Mouse (Mus musculus): ENCODE measurements around the gene Ptpn5. TPM values are rescaled to one million over a fixed set of nuclear protein-coding genes. Genes with fewer than 3 reads are reported as not detected.

Gene Ptpn5
- polyA plus RNA-seq, 1 experiment from 2014 or later, result 1.2 TPM

- TF ChIP-seq CTCF (IDR thresholded peaks at IDR 0.05) (no peak), EP300 (IDR thresholded peaks at IDR 0.05) (no peak)
- Histone ChIP-seq H3K27me3 (replicated peaks; ENCODE audit: insufficient read depth, low read length) (no peaks in the 10 kb centered on the region), H3K4me2 (replicated peaks; ENCODE audit: low read depth, low read length) (no peak overlapping the region), H3K9ac (replicated peaks; ENCODE audit: low read depth) (no peak overlapping the region), H3K36me3 (ENCODE audit: insufficient read depth, low read length) (no peaks in the 10 kb centered on the region), H3K4me1 (ENCODE audit: insufficient read depth, low read depth, low read length) (peaks cover 4% of the 10 kb centered on the region; the same call in 1 of the 2 replicates), H3K9me3 (ENCODE audit: low read length) (no peaks in the 10 kb centered on the region), H3K27ac (ENCODE audit: low read length) (no peak overlapping the region), H3K4me3 (ENCODE audit: low read depth, low read length) (no peak overlapping the region)
- ATAC-seq (no peak), DNase-seq (ENCODE audit: low spot score) (no peak)
- 94% methylated on average over 6 of the region's 6 CpGs for WGBS
Observed at GRCm38 (mm10) chr7:47076193-47076592, 57.3 kb downstream of the Ptpn5 start.

- Histone ChIP-seq H3K27ac (ENCODE audit: low read length) (no peak overlapping the region), H3K27me3 (replicated peaks; ENCODE audit: insufficient read depth, low read length) (no peaks in the 10 kb centered on the region), H3K9me3 (ENCODE audit: low read length) (no peaks in the 10 kb centered on the region), H3K9ac (replicated peaks; ENCODE audit: low read depth) (no peak overlapping the region), H3K36me3 (ENCODE audit: insufficient read depth, low read length) (no peaks in the 10 kb centered on the region), H3K4me3 (ENCODE audit: low read depth, low read length) (no peak overlapping the region), H3K4me1 (ENCODE audit: insufficient read depth, low read depth, low read length) (peaks cover 4% of the 10 kb centered on the region; the same call in 1 of the 2 replicates), H3K4me2 (replicated peaks; ENCODE audit: low read depth, low read length) (no peak overlapping the region)
- no peak for TF ChIP-seq CTCF (IDR thresholded peaks at IDR 0.05)
- no peak for TF ChIP-seq EP300 (IDR thresholded peaks at IDR 0.05)
- ATAC-seq (peak; percentile 50), DNase-seq (ENCODE audit: low spot score) (peak; percentile 58)
- 27% methylated on average over 18 of the region's 18 CpGs for WGBS
Observed at GRCm38 (mm10) chr7:47073536-47074521, 59.7 kb downstream of the Ptpn5 start.

DNA sequence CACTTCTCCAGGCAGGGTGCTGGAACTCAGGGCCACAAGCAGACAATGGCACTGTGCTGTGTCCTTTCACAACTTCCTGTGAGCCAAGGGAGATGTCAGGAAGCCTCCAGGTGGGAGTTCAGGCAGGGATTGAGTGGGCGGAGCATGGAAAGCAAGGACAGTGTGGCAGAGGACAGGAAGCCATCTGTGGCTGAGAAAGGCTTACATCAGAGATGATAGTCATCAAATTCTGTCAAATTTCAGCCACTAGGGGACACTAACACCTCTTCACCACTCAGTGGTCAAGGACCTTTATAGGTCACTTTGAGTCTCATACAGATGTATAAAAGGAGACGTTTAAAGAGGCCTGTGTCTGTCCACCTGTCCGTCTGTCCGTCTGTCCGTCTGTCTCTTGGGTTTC lies 60.9 kb downstream of the Ptpn5 start:
- Histone ChIP-seq H3K9ac (replicated peaks; ENCODE audit: low read depth) (no peak overlapping the region), H3K9me3 (ENCODE audit: low read length) (no peaks in the 10 kb centered on the region), H3K36me3 (ENCODE audit: insufficient read depth, low read length) (no peaks in the 10 kb centered on the region), H3K27me3 (replicated peaks; ENCODE audit: insufficient read depth, low read length) (no peaks in the 10 kb centered on the region), H3K4me1 (ENCODE audit: insufficient read depth, low read depth, low read length) (peaks cover 4% of the 10 kb centered on the region), H3K27ac (ENCODE audit: low read length) (no peak overlapping the region), H3K4me2 (replicated peaks; ENCODE audit: low read depth, low read length) (no peak overlapping the region), H3K4me3 (ENCODE audit: low read depth, low read length) (no peak overlapping the region)
- ATAC-seq (peak; percentile 13; the same call in 1 of the 2 replicates), DNase-seq (ENCODE audit: low spot score) (peak; percentile 39)
- 70% methylated on average over 5 of the region's 5 CpGs for WGBS
- TF ChIP-seq EP300 (IDR thresholded peaks at IDR 0.05) (no peak), CTCF (IDR thresholded peaks at IDR 0.05) (peak; percentile 66)

DNA sequence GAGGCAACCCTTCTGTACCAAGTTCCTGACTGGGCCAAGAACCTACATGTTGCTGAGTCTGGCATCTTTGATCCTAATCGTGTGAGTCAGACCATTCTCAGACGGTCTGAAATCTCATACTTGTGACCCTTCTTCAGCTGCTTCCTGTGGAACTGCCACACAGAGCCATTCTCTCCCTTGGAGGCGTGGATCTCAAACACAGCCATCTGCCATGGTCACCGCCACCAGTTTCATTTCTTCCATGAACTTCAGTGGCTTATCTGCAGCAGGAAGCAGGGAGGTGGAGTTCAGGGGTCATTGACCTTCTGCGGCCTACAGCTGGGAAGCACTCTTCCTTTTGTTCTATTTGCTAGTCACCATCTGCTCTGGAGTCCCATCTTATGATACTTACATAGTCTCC lies 65.6 kb downstream of the Ptpn5 start:
- ATAC-seq (no peak), DNase-seq (ENCODE audit: low spot score) (no peak)
- Histone ChIP-seq H3K4me2 (replicated peaks; ENCODE audit: low read depth, low read length) (no peak overlapping the region), H3K36me3 (ENCODE audit: insufficient read depth, low read length) (no peaks in the 10 kb centered on the region), H3K9ac (replicated peaks; ENCODE audit: low read depth) (no peak overlapping the region), H3K4me1 (ENCODE audit: insufficient read depth, low read depth, low read length) (no peaks in the 10 kb centered on the region; the same call in 1 of the 2 replicates), H3K4me3 (ENCODE audit: low read depth, low read length) (no peak overlapping the region), H3K9me3 (ENCODE audit: low read length) (no peaks in the 10 kb centered on the region), H3K27me3 (replicated peaks; ENCODE audit: insufficient read depth, low read length) (no peaks in the 10 kb centered on the region), H3K27ac (ENCODE audit: low read length) (no peak overlapping the region)
- WGBS, result 53% methylated on average over 5 of the region's 5 CpGs
- no peak for TF ChIP-seq CTCF (IDR thresholded peaks at IDR 0.05)

- H3K9ac ChIP-seq (replicated peaks; ENCODE audit: low read depth), result no peak overlapping the region
- no peaks in the 10 kb centered on the region; the same call in 1 of the 2 replicates for H3K4me1 ChIP-seq (ENCODE audit: insufficient read depth, low read depth, low read length)
- H3K4me2 ChIP-seq (replicated peaks; ENCODE audit: low read depth, low read length), result no peak overlapping the region
- DNase-seq (ENCODE audit: low spot score) (no peak), ATAC-seq (no peak; the same call in 1 of the 2 replicates)
- H3K27ac ChIP-seq (ENCODE audit: low read length), result no peak overlapping the region
- no peaks in the 10 kb centered on the region for H3K27me3 ChIP-seq (replicated peaks; ENCODE audit: insufficient read depth, low read length)
- TF ChIP-seq EP300 (IDR thresholded peaks at IDR 0.05) (no peak), CTCF (IDR thresholded peaks at IDR 0.05) (no peak)
- H3K4me3 ChIP-seq (ENCODE audit: low read depth, low read length), result no peak overlapping the region
- H3K9me3 ChIP-seq (ENCODE audit: low read length), result no peaks in the 10 kb centered on the region
- H3K36me3 ChIP-seq (ENCODE audit: insufficient read depth, low read length), result no peaks in the 10 kb centered on the region
- 58% methylated on average over 3 of the region's 3 CpGs for WGBS
Observed at GRCm38 (mm10) chr7:47066942-47067341, 66.5 kb downstream of the Ptpn5 start.

GRCm38 (mm10) chr7:47061560-47061959 lies 71.9 kb downstream of the Ptpn5 start:
- Histone ChIP-seq H3K36me3 (ENCODE audit: insufficient read depth, low read length) (no peaks in the 10 kb centered on the region), H3K4me1 (ENCODE audit: insufficient read depth, low read depth, low read length) (no peaks in the 10 kb centered on the region), H3K9me3 (ENCODE audit: low read length) (no peaks in the 10 kb centered on the region), H3K27me3 (replicated peaks; ENCODE audit: insufficient read depth, low read length) (no peaks in the 10 kb centered on the region), H3K4me2 (replicated peaks; ENCODE audit: low read depth, low read length) (no peak overlapping the region), H3K27ac (ENCODE audit: low read length) (no peak overlapping the region), H3K9ac (replicated peaks; ENCODE audit: low read depth) (no peak overlapping the region), H3K4me3 (ENCODE audit: low read depth, low read length) (no peak overlapping the region)
- no peak for ATAC-seq
- TF ChIP-seq CTCF (IDR thresholded peaks at IDR 0.05) (no peak), EP300 (IDR thresholded peaks at IDR 0.05) (no peak)
- WGBS, result 56% methylated on average over 5 of the region's 5 CpGs
- no peak for DNase-seq (ENCODE audit: low spot score)
